Mouse (Mus musculus): Measurements from ENCODE around the gene 4921517D22Rik. TPM values are rescaled to one million over a fixed set of nuclear protein-coding genes. Genes with fewer than 3 reads are reported as not detected.

The 4921517D22Rik gene
- total RNA-seq, 1 experiment = not detected

DNA sequence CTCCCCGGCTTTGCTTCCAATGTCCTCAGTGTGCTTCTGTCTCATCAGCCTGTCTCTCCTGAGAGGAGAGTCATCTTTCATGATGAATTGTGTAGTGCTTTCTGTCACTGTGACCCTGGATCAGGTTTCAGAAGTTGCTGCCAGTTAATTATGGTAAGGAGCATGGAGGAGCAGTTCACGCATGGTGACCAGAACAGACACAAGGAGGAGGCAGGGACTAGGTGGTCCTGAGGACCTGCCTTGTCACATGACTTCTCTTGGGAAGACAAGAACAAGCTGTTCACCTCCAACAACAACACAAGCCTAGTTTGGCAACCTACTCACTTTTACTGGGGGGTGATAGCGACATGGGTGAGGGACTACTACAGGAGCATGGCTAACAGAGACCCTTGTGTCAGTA, 40.8 kb downstream of the 4921517D22Rik start:
- Histone ChIP-seq H3K4me3 (ENCODE audit: insufficient read depth in 1 of 2, low read depth in 1 of 2, low read length in 2 of 2, poor library complexity in 1 of 2, severe bottlenecking in 1 of 2) (no peak overlapping the region), H3K36me3 (ENCODE audit: control insufficient read depth, insufficient read depth, low read length, poor library complexity, severe bottlenecking) (peaks cover 8% of the 10 kb centered on the region), H3K9ac (ENCODE audit: insufficient read depth, low read depth, low read length, poor library complexity, severe bottlenecking) (no peak overlapping the region), H3K4me1 (ENCODE audit: control insufficient read depth in 2 of 2, insufficient read depth in 2 of 2, low read length in 2 of 2, poor library complexity in 1 of 2) (peaks cover 25 to 45% of the 10 kb centered on the region in 2 experiments), H3K27ac (ENCODE audit: insufficient read depth, low read depth, low read length, poor library complexity, severe bottlenecking) (no peak overlapping the region), H3K9me3 (ENCODE audit: control insufficient read depth, insufficient read depth, low read depth, low read length) (no peaks in the 10 kb centered on the region)
- in situ Hi-C loops (cut with MboI; ENCODE audit: low sequenced_read_pairs in 2 of 2, unreplicated experiment in 2 of 2) = no loop called here
- DNase-seq (ENCODE audit: low read depth, low spot score) = no peak
- TF ChIP-seq HCFC1 (IDR thresholded peaks at IDR 0.05; ENCODE audit: borderline replicate concordance, insufficient read depth, low read length) (no peak), MAFK (IDR thresholded peaks at IDR 0.05; ENCODE audit: insufficient read depth, low read depth, low read length) (no peak), ZNF384 (IDR thresholded peaks at IDR 0.05; ENCODE audit: low read depth, low read length) (no peak), CHD2 (IDR thresholded peaks at IDR 0.05; ENCODE audit: low read depth, low read length) (no peak), ZC3H11A (IDR thresholded peaks at IDR 0.05; ENCODE audit: borderline replicate concordance, low read depth, low read length) (no peak)

DNA sequence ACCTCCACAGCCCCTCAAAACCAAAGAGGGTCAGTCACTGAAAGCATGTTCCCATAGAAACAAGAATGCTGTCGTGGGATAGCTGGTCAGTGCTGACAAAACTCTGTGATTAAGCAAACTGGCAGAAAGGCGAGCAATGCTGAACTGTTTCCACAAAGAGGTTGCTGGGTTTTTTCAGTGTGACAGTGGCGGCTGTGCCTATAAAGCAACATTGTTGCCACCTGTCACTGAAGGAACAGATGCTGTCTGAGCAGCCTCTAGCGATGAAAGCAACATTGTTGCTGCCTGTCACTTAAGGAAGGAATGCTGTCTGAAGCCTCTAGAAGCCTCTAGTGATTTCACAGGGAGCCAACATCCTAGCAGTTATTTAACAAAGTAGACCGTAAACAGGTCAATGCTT, 41.3 kb downstream of the 4921517D22Rik start:
- Histone ChIP-seq H3K27ac (ENCODE audit: insufficient read depth, low read depth, low read length, poor library complexity, severe bottlenecking) (no peak overlapping the region), H3K9me3 (ENCODE audit: control insufficient read depth, insufficient read depth, low read depth, low read length) (no peaks in the 10 kb centered on the region), H3K4me1 (ENCODE audit: control insufficient read depth in 2 of 2, insufficient read depth in 2 of 2, low read length in 2 of 2, poor library complexity in 1 of 2) (peaks cover 27 to 46% of the 10 kb centered on the region in 2 experiments), H3K36me3 (ENCODE audit: control insufficient read depth, insufficient read depth, low read length, poor library complexity, severe bottlenecking) (peaks cover 11% of the 10 kb centered on the region), H3K9ac (ENCODE audit: insufficient read depth, low read depth, low read length, poor library complexity, severe bottlenecking) (no peak overlapping the region), H3K4me3 (ENCODE audit: insufficient read depth in 1 of 2, low read depth in 1 of 2, low read length in 2 of 2, poor library complexity in 1 of 2, severe bottlenecking in 1 of 2) (no peak overlapping the region)
- in situ Hi-C loops (cut with MboI; ENCODE audit: low sequenced_read_pairs in 2 of 2, unreplicated experiment in 2 of 2) = no loop called here
- no peak for TF ChIP-seq HCFC1 (IDR thresholded peaks at IDR 0.05; ENCODE audit: borderline replicate concordance, insufficient read depth, low read length)
- no peak for DNase-seq (ENCODE audit: low read depth, low spot score)

DNA sequence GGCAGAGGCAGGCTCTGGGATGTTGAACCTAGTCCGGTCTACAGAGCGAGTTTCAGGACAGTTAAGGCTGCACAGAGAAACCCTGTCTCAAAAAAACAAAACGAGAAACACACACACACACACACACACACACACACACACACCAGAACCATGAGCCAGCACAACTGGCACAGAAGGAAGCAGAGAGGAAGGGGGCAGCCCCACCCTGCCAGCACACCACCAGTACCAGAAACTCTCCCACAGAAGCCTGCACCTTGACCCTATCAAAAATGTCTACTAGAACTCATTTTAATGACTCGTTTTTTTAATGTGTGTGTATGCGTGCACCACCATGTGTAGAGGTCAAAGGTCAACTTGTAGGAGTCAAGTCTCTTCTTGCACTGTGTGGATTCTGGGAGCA, 44.1 kb downstream of the 4921517D22Rik start:
- DNase-seq (ENCODE audit: low read depth, low spot score) = no peak
- peaks cover 14% of the 10 kb centered on the region for H3K36me3 ChIP-seq (ENCODE audit: control insufficient read depth, insufficient read depth, low read length, poor library complexity, severe bottlenecking)

DNA sequence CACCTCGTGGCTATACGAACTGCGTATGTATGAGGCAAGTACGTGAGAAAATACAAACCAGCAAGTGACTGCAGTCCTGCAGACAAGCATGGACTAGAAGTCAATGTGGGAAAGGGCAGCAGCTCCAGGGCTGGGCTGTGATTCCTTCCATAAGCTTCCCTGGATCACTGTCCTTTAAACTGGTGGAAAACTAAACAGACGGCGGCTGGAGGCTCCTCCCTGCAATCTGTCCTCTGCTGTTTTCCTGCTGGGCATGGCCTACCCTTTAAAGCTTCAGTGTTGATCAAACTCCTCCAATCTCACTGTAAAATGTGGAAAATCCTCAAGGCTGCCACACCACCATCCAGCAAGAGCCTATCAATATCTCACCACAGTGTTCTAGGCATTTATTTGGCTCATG, 45.3 kb downstream of the 4921517D22Rik start:
- peaks cover 13% of the 10 kb centered on the region for H3K36me3 ChIP-seq (ENCODE audit: control insufficient read depth, insufficient read depth, low read length, poor library complexity, severe bottlenecking)

More for the DNA sequence above, 44.1 kb downstream of the 4921517D22Rik start:
- Histone ChIP-seq H3K9ac (ENCODE audit: insufficient read depth, low read depth, low read length, poor library complexity, severe bottlenecking) (no peak overlapping the region), H3K27ac (ENCODE audit: insufficient read depth, low read depth, low read length, poor library complexity, severe bottlenecking) (no peak overlapping the region), H3K4me1 (ENCODE audit: control insufficient read depth in 2 of 2, insufficient read depth in 2 of 2, low read length in 2 of 2, poor library complexity in 1 of 2) (peaks cover 22 to 45% of the 10 kb centered on the region in 2 experiments), H3K9me3 (ENCODE audit: control insufficient read depth, insufficient read depth, low read depth, low read length) (no peaks in the 10 kb centered on the region), H3K4me3 (ENCODE audit: insufficient read depth in 1 of 2, low read depth in 1 of 2, low read length in 2 of 2, poor library complexity in 1 of 2, severe bottlenecking in 1 of 2) (no peak overlapping the region)
- no peak for TF ChIP-seq ZC3H11A (IDR thresholded peaks at IDR 0.05; ENCODE audit: borderline replicate concordance, low read depth, low read length)
- no peak for TF ChIP-seq HCFC1 (IDR thresholded peaks at IDR 0.05; ENCODE audit: borderline replicate concordance, insufficient read depth, low read length)
- no peak for TF ChIP-seq MAFK (IDR thresholded peaks at IDR 0.05; ENCODE audit: insufficient read depth, low read depth, low read length)
- no peak for TF ChIP-seq CHD2 (IDR thresholded peaks at IDR 0.05; ENCODE audit: low read depth, low read length)
- TF ChIP-seq ZNF384 (IDR thresholded peaks at IDR 0.05; ENCODE audit: low read depth, low read length) = no peak
- in situ Hi-C loops (cut with MboI; ENCODE audit: low sequenced_read_pairs in 2 of 2, unreplicated experiment in 2 of 2) = no loop called here

DNA sequence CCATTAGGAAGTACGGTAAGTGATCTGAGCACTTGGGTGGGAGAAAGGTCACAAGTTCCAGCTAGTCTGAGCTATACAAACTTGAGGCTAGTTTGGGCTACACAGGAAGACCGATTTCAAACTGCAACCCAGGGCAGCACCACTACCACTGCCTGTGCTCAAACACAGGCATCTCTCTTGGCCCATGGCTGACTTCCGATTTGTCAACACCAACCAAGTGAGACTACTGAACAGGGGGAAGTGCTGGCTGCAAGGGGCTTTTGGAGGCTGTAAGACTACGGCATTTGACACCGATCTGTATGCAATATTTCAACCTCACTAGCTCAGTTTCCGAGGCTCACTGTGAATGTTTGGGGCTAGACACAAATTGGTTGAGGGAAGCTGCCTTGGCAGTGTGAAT, 46.4 kb downstream of the 4921517D22Rik start:
- DNase-seq (ENCODE audit: low read depth, low spot score) = no peak
- H3K27ac ChIP-seq (ENCODE audit: insufficient read depth, low read depth, low read length, poor library complexity, severe bottlenecking) = peak overlapping the region; percentile 69; the same call in 1 of the 2 replicates
- 0 out of 2 replicates have a peak overlapping the region, but pooled peaks have one; percentile 20 for H3K9ac ChIP-seq (ENCODE audit: insufficient read depth, low read depth, low read length, poor library complexity, severe bottlenecking)
- 0 out of 2 replicates have a peak, but pooled peaks cover 2% of the 10 kb centered on the region for H3K9me3 ChIP-seq (ENCODE audit: control insufficient read depth, insufficient read depth, low read depth, low read length)
- in situ Hi-C loops (cut with MboI; ENCODE audit: low sequenced_read_pairs in 2 of 2, unreplicated experiment in 2 of 2) = no loop called here
- H3K36me3 ChIP-seq (ENCODE audit: control insufficient read depth, insufficient read depth, low read length, poor library complexity, severe bottlenecking) = peaks cover 13% of the 10 kb centered on the region
- H3K4me3 ChIP-seq (ENCODE audit: insufficient read depth in 1 of 2, low read depth in 1 of 2, low read length in 2 of 2, poor library complexity in 1 of 2, severe bottlenecking in 1 of 2) = no peak overlapping the region
- peaks cover 20 to 31% of the 10 kb centered on the region in 2 experiments for H3K4me1 ChIP-seq (ENCODE audit: control insufficient read depth in 2 of 2, insufficient read depth in 2 of 2, low read length in 2 of 2, poor library complexity in 1 of 2)
- no peak for TF ChIP-seq ZC3H11A (IDR thresholded peaks at IDR 0.05; ENCODE audit: borderline replicate concordance, low read depth, low read length)
- no peak for TF ChIP-seq HCFC1 (IDR thresholded peaks at IDR 0.05; ENCODE audit: borderline replicate concordance, insufficient read depth, low read length)
- TF ChIP-seq MAFK (IDR thresholded peaks at IDR 0.05; ENCODE audit: insufficient read depth, low read depth, low read length) = no peak
- TF ChIP-seq CHD2 (IDR thresholded peaks at IDR 0.05; ENCODE audit: low read depth, low read length) = no peak

More for the DNA sequence above, 45.3 kb downstream of the 4921517D22Rik start:
- peaks cover 22 to 39% of the 10 kb centered on the region in 2 experiments for H3K4me1 ChIP-seq (ENCODE audit: control insufficient read depth in 2 of 2, insufficient read depth in 2 of 2, low read length in 2 of 2, poor library complexity in 1 of 2)
- TF ChIP-seq ZNF384 (IDR thresholded peaks at IDR 0.05; ENCODE audit: low read depth, low read length) (no peak), CHD2 (IDR thresholded peaks at IDR 0.05; ENCODE audit: low read depth, low read length) (no peak), ZC3H11A (IDR thresholded peaks at IDR 0.05; ENCODE audit: borderline replicate concordance, low read depth, low read length) (no peak), MAFK (IDR thresholded peaks at IDR 0.05; ENCODE audit: insufficient read depth, low read depth, low read length) (no peak), HCFC1 (IDR thresholded peaks at IDR 0.05; ENCODE audit: borderline replicate concordance, insufficient read depth, low read length) (no peak)
- in situ Hi-C loops (cut with MboI; ENCODE audit: low sequenced_read_pairs in 2 of 2, unreplicated experiment in 2 of 2) = no loop called here
- no peak overlapping the region for H3K9ac ChIP-seq (ENCODE audit: insufficient read depth, low read depth, low read length, poor library complexity, severe bottlenecking)
- H3K4me3 ChIP-seq (ENCODE audit: insufficient read depth in 1 of 2, low read depth in 1 of 2, low read length in 2 of 2, poor library complexity in 1 of 2, severe bottlenecking in 1 of 2) = no peak overlapping the region
- H3K9me3 ChIP-seq (ENCODE audit: control insufficient read depth, insufficient read depth, low read depth, low read length) = 0 out of 2 replicates have a peak, but pooled peaks cover 2% of the 10 kb centered on the region
- no peak overlapping the region for H3K27ac ChIP-seq (ENCODE audit: insufficient read depth, low read depth, low read length, poor library complexity, severe bottlenecking)
- DNase-seq (ENCODE audit: low read depth, low spot score) = no peak

All from ES-E14 (cell line).